Mouse (Mus musculus): ENCODE results near the gene Erbb2.

Gene Erbb2

DNA sequence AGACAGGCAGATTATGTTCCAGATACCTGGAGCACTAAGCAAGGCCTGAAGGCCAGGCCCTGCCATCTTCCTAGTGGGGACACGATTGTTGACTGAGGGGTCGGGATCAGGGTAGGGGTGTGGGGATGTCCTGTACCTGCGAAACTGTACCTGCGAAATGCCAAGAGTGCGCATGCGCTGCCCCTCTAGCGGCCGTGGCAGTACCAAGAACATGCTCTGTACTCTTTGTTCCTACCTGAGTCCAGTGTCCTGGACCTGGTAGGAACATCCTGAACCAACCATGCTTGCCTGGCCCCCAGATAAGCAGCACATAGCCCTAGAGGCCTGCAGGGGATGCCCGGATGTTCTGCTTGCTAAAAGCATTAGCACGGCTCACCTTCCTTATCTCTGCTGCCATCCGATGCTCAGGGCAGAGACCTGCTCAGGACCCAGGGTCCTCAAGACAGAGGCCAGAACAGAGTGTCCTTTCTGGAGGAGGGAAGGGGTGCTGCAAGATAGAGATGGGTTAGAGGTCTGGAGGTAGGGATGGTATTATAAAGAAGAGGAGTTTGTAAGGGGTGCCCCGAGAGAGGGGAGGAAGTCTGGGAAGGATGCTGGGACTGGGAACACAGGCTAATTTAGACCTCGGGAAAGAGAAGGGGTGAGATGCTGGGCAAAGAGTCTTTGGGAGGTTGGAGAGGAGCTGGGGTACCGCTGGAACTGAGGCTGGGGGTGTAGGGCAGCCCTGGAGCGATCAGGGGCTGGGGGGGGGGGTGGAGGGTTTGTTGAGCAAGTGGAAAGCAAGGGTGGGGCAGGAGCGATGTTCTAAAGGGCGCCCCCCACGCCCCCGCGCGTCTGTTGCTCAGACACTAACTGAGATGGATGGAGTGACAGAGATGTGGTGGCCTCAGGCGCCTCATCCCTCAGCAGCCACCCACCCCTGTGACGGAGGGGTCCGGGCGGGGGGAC lies 26.4 kb upstream of the Erbb2 start, which contains the start of gene Pnmt:
Gene Pnmt, plus strand, starts transcription at position 813 of the 948 bp plus-strand sequence.
- no peak for DNase-seq

GRCm38 (mm10) chr11:98386596-98386995 lies 25.7 kb upstream of the Erbb2 start:
- DNase-seq, result peak; percentile 25

DNA sequence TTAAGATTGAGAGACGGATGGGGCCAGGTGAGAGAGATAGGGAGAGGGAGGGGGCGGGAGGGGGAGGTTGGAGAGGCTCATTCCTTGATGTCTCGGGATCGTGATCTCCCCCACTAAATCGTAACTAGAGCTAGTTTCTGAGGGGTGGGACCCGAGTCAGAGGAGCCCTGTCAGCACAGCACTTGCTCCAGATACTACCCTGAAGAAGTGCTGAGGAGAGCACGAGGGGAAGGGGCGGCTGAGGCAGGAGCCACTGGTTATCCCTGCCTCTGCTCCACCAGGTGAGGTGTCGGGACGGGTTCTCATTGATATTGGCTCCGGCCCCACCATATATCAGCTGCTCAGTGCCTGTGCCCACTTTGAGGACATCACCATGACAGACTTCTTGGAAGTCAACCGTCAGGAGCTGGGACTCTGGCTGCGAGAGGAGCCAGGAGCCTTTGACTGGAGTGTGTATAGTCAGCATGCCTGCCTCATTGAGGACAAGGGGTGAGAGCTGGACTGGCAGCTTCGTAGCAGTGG lies 25.2 kb upstream of the Erbb2 start:
- DNase-seq, result no peak

GRCm38 (mm10) chr11:98388282-98388681 lies 24.0 kb upstream of the Erbb2 start:
- no peak for DNase-seq

GRCm38 (mm10) chr11:98389221-98389780 lies 23.0 kb upstream of the Erbb2 start:
- DNase-seq, result peak; percentile 74

DNA sequence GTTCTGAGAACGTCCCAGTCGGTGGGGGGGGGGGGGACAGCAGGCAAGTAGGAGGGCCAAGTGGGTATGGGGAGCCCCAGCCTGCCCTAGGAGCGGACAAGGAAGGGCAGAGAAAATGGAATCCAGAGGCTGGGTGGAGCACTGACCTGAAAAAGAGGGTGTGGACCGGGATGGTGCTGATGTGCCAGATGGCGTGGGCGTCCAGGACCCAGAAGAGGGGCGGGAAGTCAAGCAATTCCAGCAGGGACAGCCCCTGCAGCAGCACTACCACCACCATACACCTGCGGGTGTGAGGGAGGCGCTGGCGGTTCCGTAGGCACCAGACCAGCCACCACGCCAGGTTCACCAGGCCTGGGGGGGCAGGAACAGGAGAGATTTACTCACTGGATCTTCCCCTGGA lies 22.1 kb upstream of the Erbb2 start:
- DNase-seq, result no peak

GRCm38 (mm10) chr11:98392034-98392433 lies 20.2 kb upstream of the Erbb2 start:
- DNase-seq, result no peak

GRCm38 (mm10) chr11:98392645-98393044 lies 19.6 kb upstream of the Erbb2 start:
- DNase-seq, result peak; percentile 44

- peak; percentile 88 for DNase-seq
These were observed 19.0 kb upstream of the Erbb2 start for GRCm38 (mm10) chr11:98393317-98393716.

GRCm38 (mm10) chr11:98394301-98394700 lies 18.0 kb upstream of the Erbb2 start:
- no peak for DNase-seq

DNA sequence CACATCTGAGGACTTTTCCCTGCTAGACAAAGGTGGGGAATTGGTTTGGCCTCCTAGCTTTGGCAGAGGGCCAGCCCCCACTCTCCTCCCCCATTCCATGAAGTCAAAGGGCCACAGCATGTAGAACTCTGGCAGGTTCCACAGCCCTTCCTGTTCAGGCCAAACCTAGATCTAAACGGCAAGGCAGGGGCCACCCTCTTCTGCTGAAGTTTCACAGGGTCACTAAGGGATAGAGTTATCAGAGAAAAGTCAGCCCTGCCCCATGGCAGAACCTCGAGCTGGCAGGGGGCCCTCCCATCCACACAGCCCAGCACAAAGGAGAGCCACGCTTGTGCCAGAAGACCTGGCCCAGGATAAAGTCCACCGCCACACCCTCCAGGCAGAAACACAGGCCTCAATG lies 17.2 kb upstream of the Erbb2 start:
- no peak for DNase-seq

- no peak for DNase-seq
These were observed 14.3 kb upstream of the Erbb2 start for GRCm38 (mm10) chr11:98397946-98398345.

DNA sequence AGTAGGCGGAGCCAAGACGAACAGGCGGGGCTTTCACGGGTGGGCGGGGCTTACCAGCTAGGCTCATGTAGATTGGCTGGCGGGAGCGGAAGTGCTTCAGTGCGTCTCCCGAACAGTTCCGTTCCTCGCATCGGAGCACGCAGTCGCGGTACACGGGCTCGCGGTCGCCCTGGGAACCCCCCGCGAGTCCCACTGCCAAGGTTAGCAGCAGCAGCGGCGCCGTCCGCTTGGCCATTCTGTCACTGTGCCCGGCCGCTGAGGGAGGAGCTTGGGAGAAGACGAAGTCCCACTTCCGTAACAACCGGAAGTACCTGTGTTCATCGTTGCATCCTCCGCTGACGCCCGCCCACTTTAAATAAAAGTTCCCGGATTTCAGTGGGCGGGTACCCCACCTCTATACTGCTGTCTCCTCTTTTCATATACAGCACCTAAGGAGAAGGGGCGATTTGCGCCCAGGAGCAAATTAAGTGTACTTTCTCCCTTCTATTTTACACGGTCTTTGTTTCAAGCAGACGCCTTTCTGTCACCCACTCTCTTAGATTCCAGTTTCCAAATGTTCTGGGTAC lies 12.0 kb upstream of the Erbb2 start, which contains the start of gene Pgap3:
Gene Pgap3, minus strand, starts transcription at position 330 of the 566 bp plus-strand sequence.
- DNase-seq, result peak; percentile 89

GRCm38 (mm10) chr11:98400816-98401215 lies 11.5 kb upstream of the Erbb2 start:
- DNase-seq, result no peak

DNA sequence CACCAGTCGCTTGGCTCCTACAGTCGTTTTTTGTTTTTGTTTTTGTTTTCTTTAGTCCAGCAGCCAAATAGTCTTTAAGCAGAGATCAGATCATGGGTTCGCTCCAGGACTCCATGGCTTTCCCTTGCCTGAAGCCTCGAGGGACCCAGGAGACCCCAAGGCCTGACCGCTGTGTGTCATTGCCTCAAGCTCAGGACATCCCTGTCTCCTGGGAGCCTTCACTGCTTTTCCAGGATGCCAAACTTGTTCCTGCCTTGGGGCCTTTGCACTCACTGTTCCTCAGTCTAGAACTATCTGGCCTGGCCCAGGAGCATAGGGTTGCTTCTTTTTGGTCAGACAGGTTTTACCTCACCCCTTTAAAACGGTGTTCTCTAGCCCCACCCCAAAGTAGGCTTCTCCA lies 5.6 kb upstream of the Erbb2 start:
- no peak for DNase-seq

DNA sequence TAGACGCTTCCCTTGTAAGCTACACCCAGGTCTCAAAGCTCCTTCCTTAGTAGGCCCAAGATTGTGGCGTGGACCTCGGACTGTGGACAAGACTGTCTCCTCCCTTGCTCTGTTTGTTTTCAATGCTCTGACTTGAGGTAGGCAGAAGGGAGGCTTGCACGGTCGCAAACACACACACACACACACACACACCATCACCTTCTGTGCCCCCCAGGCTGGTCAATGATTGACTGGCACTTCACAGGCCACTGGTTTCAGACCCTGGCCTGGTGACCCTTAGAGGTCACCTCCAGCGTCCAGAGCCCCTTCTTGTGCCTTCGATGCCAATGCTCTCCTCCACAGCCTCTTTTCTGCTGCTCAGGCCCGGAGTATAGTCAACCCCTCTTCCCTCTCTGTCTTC lies 3.4 kb upstream of the Erbb2 start:
- no peak for DNase-seq

GRCm38 (mm10) chr11:98409341-98409822 lies 2.9 kb upstream of the Erbb2 start:
- DNase-seq, result no peak

DNA sequence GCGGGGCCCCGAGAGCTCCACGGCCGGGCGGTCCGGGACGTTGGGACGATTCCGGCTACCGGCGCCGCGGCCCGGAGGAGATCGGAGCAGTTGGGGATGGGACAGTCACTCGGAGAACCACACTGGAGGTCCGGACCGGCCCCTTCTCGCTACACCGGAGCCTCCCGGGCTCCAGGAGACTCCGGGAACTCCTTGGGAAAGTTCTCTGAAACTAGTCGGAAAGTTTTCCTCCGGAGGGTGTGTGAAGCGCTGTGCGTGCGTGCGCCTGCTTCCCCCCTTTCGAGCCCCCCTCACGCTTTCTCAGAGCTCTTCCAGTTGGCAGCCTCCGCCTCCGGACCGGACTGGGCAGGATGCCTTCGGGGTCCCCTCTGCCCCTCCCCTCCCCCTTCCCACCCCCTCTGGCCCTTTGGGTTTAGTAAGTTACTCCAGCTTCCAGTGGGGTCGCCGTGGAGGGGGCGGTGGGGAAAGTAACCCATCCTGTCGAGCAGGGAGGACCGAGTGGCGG lies 579 bp downstream of the Erbb2 start:
- no peak for DNase-seq

GRCm38 (mm10) chr11:98413731-98414130 lies 1.5 kb downstream of the Erbb2 start:
- no peak for DNase-seq

DNA sequence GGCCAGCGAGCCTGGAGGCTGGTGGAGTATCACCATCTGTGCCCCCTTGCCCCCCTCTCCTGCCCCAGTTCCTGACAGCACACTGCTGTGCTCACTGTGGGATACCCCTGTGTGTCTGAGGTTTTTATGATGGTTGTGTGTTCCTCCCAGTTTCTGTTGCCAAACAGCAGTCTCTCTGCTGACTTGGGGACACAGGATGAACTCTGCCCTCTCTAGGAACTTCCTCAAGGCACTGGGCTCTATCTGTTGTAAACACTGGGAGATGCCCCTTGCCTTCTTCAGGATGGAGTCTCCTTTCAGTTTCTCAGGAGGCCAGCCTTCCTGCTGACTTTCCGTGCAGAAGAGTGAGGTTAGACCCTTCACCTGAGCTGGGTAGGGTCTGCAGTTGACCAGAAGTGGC lies 1.9 kb downstream of the Erbb2 start:
- no peak for DNase-seq

- DNase-seq, result no peak
These were observed 4.8 kb downstream of the Erbb2 start for GRCm38 (mm10) chr11:98417074-98417473.

GRCm38 (mm10) chr11:98418273-98418672 lies 6.0 kb downstream of the Erbb2 start:
- DNase-seq, result no peak

DNA sequence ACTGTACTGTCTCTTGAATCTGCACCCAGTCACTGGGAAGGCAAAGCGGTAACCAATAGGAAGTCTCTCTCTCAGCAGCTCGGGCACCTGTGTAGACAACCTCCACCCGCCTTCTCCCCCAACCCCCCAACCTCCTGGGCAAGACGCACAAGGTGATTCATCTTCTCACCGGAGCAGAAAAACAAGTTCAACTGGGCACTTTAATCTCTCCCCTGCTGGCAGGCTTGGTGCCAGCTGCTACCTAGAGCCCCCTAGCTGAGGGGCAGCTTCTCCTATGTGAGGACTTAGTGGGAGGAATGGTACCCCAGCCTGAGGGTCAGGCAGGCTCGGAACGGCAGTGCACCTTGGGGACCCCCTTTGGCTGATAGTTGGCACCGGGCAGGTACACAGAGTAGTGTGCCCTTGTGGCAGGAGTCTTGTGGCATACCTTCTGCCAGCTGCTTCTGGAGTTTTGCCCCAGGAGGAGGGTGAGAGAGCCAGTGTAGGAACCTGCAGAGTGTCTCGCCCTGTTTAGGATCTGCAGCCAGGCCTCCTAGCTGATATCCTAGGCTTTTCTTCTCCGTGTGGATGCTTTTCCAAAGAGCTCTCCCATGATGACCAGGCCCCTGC lies 6.8 kb downstream of the Erbb2 start:
- DNase-seq, result no peak

All from thymus, postnatal 25 days (tissue).